Mouse (Mus musculus): Measurements from ENCODE around the gene Rubcn.

Rubcn gene

DNA sequence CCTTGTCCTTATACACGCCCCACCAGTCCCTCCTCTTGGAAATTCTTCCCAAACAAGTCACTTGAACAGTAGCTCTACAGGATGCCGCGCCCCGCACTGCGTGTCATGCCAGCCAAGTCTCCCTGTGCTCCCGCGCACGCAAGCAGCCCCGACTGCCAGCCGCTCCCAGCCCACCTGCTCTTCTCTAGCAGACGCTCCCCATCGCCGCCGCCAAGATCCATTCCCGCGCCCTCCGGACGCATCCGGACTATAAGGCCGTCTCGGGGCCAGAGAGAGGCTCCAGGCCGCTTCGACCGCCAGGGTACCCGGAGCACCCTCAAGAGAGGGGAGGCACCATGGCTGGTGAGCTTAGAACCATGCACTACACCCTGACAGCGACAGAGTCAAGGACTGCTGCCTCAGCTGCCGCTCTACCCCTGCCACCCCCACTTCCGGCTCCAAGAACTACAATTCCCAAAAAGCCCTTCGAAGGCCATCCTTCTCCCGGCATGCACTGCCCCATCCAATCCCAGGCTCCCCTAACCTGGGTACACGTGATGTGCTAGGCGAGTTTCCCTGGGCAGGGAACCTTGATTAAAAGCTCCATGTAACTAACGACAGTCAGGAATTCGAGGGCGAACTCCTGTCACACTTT is 9.5 kb downstream of the Rubcn start:
- DNase-seq, result peak; percentile 91 to 92

DNA sequence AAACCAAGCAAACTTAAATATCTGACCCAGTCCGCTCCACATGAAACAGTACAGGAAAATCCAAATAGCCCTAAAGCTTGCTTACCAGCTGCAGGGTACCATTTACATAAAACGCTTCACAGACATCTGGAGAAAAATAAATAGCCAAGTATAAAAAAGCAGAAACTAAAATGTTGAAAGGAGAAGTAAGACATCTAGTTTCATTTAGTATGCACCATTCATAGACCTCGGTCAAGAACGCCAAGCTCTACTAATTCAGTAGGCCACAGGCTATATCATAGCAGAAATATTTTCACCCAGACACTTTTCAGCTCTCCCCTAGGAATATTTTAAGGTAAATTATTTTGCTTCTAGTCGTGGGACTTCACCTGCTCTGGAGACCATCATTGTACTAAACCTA is 10.9 kb downstream of the Rubcn start:
- no peak for DNase-seq

DNA sequence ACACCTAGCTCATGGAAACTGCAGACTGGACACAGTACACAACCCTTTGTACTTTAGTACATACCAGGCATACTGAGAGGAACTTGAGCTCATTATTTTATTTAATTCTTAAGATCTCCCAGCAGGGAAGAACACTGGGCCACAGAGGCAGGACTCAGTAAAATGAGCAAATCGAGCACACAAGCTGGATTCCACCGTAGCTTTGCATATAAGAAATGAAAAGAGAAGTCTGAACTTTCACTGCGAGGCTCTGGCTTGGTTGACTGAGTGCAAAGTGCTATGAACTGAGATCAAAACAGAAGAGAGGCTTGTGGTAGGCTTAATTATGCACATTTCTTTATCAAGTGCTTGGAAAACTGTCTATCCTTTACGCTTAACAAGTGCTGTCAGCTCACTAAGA is 12.2 kb downstream of the Rubcn start:
- DNase-seq, result no peak

DNA sequence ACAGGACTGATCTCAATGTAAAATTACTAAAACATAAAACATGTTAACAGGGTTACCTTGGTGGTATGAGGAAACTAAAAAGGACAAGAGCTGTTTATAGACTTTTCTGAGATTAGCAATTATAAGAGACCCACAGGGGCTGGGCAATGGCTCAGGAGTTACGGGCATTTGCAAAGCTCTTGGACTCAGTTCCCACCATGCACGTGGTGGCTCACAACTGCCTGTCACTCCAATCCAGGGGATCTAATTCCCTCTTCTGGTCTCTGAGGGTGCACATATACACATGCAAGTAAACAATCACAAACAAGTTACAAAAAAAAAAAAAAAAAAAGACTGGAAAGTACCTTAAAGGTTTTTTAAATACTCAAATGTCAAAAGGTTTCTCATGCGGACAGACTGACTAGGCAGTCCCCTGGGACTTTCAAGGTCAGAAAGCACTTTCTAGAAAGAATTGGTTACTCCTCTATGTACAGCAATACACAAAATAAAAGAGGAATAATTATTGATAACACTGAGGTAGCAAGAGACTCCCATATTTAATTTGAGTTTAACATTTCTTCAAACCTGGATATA is 15.7 kb downstream of the Rubcn start:
- DNase-seq, result no peak

DNA sequence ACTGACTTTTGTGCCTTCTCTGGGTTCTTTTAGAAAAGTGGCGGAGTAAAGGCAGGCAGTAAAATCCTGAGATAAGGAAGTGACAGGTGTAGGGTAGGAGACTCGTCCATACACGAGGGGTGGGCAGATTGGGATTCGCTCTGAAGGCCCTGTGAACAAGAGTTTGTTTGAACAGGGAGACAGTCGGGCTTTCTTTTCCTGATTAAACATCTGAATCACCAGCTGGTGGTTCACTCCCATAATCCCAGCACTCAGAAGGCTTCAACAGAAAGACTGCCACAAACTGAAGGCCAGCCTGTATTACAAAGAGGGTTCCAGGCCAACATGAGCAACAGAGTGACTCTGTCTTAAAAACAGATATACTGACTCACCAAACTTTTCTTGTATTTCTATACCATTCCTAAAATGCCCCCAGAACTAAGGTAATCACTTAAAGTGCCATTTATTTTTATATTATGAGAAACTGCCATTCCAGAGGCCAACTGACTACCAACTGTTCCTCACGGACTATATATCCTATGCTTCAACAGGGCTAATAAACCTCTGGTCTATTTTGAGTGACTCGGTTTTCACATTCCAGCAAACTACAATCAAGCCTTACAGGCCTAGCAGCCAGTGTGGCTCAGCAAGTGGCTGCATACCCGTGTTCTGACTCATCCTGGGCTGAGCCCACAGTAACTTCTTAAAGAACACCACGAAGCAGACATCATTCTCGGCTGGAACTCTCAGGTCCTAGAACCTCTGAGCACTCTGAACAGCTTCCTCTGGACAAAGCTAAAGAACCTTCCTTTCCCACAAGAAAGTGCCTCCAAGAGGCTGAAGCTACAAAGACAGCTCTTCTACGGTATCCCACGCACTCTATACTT is 18.6 kb downstream of the Rubcn start:
- DNase-seq, result peak; percentile 43 to 65

DNA sequence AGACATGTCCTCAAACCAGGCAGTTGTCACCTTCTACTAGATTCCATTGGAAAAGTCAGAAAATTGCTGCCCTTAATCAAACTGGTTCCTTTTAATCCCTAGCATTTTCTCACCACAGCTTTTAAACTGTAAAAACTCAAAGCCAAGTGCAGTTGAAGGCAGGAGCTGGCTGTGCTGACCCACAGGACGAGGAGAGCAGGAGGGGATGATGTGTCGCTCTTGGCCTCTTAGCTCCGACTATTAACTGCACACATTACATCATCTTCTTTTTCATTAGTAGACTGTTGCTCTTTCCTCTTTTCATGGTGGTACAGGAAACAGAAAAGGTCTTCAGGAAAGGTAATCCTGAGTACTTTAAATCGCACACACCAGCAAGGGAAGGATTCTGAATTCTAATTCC is 19.2 kb downstream of the Rubcn start:
- no peak for DNase-seq

DNA sequence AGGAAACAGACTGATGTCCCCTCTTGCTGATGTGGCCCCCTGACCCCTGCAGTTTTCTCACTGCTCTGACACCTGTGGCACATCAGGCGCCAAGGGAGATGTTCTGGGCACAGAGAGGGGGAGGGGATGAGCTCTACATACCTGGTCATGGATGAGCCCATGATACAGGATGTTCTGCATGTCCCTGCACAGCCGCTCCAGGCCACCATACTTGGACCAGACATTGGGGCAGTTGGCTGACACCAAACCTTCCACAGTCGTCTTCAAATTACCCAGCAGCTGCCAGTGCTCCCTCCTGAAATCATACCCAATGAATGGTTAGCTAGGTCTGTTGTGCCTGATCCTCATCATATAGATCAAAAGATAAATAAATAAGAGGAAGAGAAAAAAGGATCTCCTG is 20.8 kb downstream of the Rubcn start:
- no peak for DNase-seq

DNA sequence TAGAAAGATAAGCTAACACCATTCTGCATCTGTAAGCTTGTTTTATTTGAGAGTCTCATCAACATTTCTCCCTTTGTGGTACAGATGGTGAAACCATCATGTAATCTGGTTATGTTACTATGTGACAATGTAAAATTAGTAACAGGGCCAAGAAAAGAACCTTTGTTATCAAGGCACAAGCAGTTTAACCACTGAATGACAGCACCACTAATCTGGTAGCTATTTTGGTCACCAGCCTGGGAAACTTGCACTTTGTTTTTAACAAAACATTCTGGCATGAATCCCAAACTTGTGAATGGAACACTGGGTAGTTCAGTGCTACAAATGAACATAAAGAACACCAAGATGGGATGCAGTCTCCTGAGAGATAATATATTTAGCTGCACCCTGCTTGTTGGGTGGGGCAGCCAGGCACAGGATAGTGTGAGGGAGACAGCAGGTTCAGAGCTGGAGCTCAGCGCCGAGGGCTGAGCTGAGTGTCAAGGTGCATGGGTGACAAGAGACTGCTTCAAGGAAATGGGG is 23.5 kb downstream of the Rubcn start:
- no peak for DNase-seq

DNA sequence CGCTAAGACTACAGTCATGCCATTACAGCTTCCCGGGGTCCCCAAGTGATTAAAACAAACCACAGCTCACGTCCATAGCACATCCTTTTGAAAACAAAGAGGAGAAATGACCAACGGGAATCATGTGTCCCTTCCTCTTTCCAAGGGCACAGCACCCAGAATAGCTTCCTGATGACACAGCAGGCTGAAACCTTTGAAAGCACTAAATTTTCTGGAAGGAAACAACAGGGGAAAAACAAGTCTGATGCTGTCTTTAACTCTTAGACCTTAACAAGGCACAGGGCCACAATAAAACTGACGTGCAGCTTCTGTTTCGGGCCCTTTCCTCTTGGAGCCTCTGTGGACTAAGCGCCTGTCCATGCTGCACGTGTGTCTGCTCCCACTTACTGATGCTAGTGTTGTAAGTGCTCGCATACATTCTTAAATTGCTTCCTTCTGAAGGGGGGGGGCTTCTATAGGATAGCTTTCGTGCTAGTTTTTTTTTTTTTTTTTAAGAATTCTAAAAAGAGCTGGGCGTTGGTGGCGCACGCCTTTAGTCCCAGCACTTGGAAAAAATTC is 24.0 kb downstream of the Rubcn start:
- no peak for DNase-seq

DNA sequence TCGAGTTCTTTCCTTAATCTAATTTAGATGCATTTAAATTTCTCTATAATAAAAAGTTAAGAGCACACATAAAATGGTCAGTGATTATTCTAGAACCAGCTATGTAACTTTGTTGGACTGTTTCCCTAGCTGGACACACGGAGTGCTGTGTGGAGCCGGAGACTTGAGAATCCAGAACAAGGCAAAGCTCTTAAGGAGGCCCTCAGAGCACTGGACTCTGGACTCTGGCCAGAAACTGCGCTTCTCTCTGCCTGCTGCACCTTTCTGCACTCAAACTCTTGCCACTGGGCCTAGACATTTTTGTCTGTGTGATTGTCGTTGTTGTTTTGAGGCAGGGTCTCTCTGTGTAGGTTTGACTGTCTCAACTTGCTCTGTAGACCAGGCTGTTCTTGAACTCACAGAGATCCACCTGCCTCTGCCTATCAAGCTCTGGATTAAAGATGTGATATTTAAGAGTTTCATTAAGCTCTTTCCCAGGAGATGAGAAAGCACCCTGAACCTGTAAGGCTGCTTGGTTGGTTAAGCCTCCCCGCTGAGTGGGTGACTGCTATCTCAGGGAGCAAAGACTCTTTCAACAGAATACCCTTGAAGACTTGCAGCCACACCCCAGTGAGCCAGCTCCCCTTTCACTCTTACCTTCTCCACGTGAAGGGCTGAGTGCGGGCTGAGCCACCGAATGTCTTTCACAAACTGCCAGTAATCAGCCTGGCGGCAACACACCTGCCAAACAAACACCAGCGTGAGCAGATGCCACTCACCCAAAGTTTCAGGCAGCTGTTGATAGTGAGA is 28.3 kb downstream of the Rubcn start:
- DNase-seq, result peak; percentile 41 to 60

DNA sequence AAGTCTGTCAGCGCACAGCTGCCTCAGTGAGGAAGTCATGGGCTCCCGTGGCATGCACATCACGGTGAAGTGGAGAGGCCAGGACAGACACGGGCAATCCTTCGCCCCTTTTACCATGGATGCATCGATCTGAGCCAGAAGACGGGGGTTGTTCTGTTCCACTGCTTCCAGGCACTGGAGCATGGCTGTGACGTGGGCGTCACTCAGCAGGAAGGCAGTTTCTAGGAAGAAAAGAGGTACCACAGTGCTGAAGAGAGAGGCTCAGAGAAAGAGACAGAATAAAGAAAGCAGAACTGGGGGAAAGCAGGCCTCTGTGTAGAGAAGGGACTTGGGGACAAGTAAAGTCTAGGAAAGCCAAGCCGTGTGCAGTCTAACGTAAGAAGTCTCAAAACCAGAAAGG is 30.5 kb downstream of the Rubcn start:
- DNase-seq, result no peak

DNA sequence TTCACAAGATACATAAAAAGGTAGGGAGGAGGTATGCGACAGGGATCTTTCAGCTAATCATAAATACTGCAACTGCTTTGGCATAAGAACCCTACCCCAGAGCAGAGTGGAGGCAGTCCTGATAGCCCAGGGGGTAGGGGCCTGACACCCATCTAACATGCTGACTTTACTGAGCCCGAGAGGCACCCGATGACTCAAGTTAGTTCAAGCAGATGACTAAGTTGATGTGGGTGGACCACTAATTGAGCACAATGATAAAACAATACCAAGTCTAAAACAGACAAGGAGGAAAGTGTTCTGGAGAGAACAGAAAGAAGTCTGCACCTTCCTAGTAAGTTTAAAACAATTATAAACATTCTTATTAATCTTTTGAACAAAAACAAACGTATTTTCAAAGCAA is 46.1 kb downstream of the Rubcn start:
- no peak for DNase-seq

DNA sequence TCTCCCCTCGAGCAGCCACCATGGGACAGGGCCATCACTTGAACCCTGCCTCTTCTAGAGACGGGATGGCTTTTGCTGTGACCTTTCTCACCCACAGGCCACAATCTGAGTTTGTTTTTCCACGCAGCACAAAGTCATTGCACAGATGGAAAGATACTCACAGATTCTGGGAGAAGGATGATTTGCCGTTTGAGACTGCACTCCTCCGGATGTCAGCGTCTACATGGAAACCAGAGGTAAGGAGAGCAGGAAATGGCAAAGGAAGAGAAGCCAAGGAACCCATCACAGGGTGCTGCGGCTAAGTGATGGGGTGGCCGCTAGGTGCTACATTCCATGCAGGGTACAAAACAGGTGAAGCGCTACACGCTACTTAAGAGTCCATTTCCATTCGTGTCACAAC is 48.5 kb downstream of the Rubcn start:
- no peak for DNase-seq

DNA sequence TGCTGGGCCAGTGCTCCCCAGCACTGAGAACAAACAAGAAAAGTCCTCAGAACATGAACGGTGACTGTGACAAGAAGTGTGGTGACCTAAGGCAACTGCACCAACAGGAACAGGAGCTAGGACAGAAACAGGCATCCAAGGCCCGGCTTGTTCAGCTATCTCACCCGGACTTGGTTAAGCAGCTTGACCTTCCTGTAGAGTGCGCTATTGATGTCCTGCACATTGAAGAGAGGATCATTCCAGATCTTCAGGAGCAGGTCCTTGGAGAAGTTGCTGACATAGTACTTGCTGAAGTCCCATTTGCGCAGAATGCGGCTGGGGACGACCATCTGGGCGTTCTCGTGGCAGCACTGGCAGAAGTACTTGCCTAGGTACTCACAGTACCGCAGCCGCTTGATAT is 51.0 kb downstream of the Rubcn start:
- no peak for DNase-seq

DNA sequence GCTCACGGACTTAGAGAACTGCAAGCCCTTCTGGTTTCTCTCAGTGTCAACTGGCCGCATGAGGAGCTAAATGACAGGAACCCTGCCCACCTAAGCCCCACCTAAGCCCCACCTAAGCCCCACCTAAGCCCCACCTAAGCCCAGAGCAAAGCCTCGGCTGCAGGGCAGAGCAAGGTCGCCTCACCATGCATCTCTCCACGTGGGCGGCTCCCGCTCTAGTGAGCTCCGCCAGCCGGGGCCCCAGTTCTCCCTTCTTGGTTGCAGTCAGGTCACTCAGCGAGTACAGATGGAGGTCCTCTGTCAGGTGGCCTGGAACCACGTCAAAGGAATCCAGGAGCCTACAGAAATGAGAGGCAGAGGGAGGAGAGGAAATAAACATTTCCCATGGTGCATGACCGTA is 52.2 kb downstream of the Rubcn start:
- DNase-seq, result no peak

DNA sequence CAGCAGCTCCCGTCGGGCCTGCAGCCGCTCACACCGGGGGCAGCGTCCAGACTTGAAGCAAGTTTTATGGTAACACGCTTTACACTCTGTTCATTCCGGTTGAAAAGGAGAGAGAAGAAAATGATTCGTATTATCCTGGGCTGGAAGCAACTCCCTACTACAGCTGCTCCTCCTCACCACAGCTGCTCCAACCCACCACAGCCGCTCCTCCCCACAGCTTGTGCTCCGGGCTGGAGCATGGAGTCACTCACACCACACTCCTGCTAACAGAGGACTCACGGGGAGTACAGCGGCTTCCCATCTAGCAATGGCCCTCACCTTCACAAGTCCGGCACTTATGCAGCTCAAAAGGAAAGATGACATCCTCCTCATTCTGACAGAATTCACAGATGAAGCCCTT is 53.5 kb downstream of the Rubcn start:
- no peak for DNase-seq

DNA sequence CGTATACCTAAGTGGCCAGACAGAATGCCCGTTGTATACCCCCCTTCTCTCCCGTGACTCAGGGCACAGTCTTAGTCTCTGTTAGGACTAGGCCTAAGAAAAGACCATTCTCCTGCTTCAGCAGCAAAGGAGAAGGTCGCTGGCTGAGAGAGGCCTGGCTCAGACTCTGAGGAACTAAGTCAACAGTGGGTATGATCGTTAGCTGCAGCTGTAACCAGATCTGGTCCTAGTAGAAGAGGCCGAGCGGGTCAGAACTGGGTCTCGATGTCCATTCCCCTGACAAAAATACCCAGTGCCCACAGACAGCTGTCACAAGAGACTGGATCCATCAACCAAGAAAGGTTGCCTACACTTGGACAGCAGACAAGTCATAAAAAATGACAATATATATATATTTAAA is 54.1 kb downstream of the Rubcn start:
- no peak for DNase-seq

DNA sequence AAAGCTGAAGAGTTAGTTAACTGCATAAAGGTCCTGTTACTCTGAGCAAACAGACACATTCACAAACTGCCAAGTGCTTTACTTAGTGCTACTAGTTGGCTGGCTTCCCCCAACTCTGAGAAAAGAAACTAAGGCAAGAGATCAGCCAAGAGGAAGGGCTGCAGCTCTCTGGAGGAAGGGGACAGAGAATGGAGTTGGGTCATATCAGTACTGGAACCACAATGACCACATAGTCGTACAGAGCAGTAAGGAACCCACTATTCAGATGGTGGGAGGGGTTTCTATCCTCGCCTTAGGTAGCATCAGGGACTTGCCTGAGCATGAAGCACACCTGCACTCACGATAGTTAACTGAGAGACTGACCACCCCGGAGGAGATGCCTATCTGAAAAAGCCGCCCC is 54.7 kb downstream of the Rubcn start:
- no peak for DNase-seq

DNA sequence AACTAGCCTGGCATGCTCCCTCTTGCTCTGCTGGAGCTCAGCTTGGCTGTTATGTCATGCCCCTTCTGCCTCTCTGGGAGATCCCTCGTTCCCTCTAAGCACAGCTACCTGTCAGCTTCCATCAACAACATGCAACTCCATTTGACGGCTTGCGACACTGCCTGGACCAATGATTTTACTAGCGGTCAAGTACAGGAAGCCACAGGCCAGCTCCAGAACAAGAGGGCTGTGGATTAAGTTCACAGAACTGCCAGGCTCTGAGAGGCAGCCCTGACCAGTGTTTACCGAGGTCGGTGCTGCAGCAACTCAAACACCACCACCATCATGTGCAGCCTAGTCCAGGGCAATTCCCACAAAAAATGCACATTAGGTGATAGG is 55.1 kb downstream of the Rubcn start:
- DNase-seq, result peak; percentile 31 to 57

DNA sequence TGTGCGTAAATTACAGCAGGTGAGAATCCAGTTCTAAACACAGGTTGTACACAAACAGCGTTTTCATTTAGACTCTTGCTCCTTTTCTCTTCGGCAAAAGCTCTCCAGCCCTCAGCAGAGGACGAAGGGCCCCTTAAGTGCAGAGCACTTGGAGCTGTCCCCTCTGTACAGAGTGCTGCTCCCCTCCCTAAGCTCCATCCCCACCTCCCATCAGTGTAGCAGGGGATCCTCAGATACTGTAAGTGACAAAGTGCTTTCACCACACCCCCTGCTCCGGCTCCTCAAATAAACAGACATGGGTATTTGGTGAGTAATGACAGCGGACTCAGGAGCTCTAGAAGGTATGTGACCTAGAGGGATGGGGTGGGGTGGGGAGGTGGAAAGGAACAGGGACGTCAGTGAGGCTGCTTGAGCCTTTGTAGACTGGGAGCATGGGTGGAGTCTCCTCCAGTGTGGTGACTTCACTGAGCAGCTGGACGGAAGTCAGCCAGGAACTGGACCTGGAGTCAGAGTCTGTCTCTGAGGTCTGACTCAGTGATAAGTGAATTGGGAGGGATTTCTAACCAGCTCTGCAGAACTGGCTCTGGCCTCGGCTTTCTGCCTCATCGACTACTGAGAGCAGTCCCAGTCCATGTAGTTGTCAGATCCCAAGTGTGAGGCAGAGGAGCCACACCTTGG is 55.7 kb downstream of the Rubcn start:
- DNase-seq, result peak; percentile 41 to 61

DNA sequence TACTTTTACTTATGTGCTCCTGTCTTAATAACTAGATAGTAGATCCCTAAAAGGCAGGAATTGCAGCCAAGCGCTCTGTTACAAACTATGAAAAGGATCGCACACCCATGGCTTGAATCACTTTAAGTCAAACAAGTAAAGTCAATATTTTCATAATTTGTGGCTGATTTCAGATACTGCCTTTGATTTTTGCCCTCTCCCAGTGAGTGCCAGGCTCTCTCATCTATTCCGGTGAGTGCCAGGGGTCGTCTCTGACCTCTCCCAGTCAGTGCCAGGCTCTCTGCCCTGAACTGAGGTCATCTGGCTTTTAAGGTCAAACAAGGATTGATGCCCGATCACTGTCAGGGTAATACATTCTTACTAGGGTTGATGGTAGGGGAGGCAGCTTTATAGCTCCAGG is 59.1 kb downstream of the Rubcn start:
- DNase-seq, result no peak

DNA sequence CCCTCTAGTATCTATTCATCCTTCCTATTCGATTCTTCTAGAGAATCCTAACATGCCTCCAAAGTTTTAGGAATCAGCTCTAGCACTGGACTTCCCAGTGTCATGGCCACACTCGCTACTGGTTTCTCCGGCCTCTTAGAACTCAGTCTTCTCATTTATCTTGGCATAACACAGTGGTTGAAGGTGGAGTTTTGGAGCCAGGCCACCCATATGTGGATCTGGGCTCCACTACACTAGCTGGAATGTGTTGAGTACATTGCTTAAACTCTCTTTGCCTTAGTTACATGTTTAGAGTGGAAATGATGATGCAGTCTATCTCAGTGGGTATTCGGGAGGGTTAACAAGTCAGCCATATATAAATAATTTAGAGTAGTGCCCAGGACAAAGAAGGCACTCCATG is 59.5 kb downstream of the Rubcn start:
- peak in 1 of 2 experiments; percentile 42 for DNase-seq

Measured in lung, postnatal 4 days (tissue).